Mouse (Mus musculus) kidney, adult 2 months (tissue): ENCODE results near the gene Tet2.

Experiments
- CTCF ChIP-seq: fragments of 200-500 bp; conservative IDR thresholded peaks from 2 replicates; pipeline ENCODE4 v1.5.1; 2011; ENCODE audit warnings: low read depth, mild to moderate bottlenecking, control low read depth, low read length, moderate library complexity, mixed read lengths; ENCODE audit not compliant: insufficient read depth, insufficient read length
- POLR2A ChIP-seq: fragments of 200-500 bp; IDR thresholded peaks from one replicate; pipeline ENCODE4 v1.6.1; 2011; ENCODE audit warnings: low read depth, low read length, control low read depth

- TF ChIP-seq CTCF (no peak), POLR2A (no peak)
Measured at GRCm38 (mm10) chr3:133462485-133462884, 82.5 kb downstream of the Tet2 start.
